Mouse (Mus musculus): ENCODE results near the gene Slc6a11.

- TF ChIP-seq EP300 (IDR thresholded peaks at IDR 0.05; ENCODE audit: insufficient read depth, low read depth, low read length): no peak
- no peak for TF ChIP-seq CTCF (IDR thresholded peaks at IDR 0.05)
- no peak for TF ChIP-seq POLR2A (IDR thresholded peaks at IDR 0.05; ENCODE audit: insufficient read depth, low read depth, low read length)
Measured at GRCm38 (mm10) chr6:114293511-114293910, 162.5 kb downstream of the Slc6a11 start.
